Mouse (Mus musculus) induced T-regulatory cell, adult 2 months (primary cell): Measurements from ENCODE around the gene Adh1.
A peak's percentile ranks its signal among the peaks of the same experiment; 100 is the strongest.

Experiments
- DNase-seq: peaks from one replicate; pipeline ENCODE4 v3.0.0-alpha.2; 2012; ENCODE audit warnings: low read depth

Adh1 gene

DNA sequence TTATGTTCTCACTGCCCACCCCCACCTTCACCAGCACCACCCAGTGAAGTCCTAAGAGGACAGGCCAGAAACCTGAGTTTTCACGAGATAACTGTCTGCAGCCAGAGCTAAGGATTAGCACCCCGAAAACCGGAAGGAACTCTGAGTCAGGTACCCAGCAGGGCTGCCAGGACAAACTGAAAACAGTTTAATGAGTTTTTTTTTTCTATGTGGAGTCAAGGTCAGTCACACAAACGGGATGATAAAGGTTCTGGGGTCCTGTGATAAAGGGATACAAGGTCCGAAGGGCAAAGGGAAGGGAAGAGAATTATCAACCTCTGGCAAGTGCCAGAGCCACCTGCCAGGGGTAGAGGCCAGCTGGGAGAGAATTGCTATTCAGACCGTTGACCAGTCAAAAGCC, 19.4 kb upstream of the Adh1 start:
- DNase-seq: no peak

DNA sequence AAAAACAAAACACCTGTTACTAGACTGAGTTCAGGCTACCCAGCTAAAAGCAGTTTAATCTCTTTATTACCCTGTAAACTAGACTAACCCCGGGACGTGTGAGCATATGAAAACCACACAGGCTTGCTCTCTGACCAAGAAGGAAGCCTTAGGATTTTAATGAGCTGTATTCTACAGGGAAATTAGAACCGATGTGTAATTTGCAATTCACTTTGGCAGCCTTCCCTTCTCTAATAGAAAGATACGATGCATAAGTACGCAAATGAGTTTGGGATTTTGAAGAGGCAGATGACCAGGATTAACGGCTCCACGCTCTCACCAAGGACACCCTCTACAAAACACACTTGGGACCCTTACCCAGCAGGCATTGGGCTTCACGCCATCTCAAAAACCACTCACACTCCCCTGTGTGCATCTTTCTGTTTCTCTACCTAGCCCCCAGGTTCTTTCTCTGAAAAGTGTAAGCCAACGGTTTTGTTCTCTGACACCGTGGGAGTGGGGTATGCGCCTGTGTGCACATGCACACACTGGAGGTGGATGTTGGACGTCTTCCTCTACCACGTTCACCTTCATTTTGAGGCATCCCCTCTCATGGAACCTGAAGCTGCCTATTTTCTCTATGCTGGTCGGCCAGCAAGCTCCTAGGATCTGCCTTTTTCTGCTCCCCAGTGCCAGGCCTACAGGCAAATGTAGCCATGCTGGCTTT, 18.6 kb upstream of the Adh1 start:
- no peak for DNase-seq

DNA sequence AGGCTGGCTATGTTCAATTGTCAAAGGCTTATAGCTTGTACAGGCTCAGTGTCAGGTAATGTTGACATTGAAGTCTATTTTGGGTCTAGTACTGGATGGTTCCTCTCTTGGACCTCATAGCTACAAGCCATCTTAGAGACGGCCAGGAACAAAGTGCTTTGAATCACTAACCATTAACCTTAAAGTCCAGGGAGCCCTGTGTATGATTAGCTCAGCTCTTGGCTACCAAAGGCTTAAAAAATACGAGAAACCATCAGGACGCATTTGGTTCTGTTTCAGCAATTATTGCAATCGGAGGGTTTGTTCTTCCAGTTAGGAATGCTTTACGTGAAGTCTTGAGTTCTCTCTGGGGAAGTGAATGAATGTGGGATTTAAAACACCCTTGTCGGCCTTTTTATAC, 17.9 kb upstream of the Adh1 start:
- DNase-seq: no peak

DNA sequence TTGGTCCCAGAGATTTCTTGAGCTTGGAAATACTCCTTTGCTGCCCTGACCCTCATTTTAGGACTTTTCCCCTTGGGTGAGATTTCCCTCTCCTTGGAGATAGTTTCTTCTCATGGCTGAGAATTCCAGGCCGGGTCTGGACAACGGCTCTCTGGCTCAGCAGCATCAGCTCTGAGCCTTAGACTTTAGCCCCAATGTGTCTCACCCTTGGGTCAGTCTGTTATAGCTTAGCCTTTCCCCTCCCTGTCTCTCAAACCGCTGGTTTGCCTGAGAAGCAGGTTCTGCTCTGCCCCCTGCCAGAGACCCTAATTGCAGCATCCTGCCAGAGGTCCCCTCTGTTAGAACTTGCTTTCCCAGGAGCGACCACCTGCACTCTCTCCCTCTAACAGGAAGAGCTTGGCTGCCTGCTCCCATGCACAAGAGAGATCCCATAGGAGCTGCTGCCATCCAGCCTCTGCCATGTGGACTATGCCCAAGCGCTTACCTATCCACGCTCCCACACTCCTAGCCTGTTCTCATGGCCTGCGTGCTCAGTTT, 16.4 kb upstream of the Adh1 start:
- no peak for DNase-seq

DNA sequence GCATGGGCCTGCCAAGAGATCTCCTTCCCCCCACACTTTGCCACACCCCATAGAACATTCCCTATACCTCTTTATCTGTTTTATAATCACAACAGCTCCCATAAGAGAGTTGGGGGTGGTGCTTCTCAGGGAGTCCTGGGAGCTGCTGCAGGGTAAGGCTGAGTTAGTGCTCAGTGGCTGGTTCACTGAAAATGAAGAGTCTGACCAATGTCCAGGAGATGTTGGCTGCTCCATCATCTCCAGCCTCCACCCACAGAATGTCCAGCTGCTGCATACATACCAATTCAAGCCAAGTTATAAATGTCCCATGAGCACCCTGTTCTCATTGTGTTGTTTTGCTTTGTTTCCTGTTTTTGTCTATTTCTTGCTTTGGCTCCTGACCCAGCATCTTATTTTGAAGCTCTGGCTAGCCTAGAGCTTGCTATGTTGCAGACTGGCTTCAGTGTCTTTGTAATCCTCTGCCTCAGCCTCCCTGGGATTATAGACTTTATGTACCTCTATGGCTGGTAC, 14.2 kb upstream of the Adh1 start:
- no peak for DNase-seq

DNA sequence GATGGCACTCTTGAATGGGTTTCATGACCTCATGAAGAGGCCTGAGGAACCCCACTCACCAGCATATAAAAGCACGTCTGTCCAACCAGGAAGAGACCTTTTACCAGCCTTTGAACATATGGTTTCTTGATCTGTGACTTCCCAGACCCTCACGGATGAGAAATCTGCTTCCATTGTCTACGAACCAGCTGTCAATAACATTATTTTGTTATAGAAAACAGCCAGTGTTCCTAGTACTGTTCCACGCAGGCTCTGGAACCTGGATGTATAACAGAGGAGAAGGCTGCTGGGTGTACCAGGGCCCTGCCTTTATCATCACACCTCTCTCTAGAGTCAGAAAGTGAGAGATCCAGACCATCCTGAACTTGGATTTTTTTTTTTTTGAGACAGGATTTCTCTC, 13.6 kb upstream of the Adh1 start:
- DNase-seq: no peak

DNA sequence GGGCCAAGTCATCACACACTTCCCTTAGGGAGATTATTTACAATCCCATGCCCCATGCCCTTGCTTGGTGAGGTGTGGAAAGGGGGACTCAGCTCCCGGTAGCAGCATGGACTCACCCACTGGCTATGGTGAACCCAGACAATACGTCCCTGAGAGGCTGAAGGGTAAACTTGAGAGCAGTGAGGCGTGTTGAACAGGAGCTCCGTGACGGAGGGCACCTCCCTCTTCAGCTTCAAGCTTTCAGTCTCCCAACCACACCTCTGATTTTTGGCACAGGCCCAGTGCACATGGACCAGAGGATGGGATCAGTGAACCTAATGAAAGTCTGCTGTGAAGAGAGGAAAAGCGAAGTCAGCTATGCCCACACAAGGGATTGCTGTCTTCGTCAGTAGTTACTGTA, 12.8 kb upstream of the Adh1 start:
- no peak for DNase-seq

DNA sequence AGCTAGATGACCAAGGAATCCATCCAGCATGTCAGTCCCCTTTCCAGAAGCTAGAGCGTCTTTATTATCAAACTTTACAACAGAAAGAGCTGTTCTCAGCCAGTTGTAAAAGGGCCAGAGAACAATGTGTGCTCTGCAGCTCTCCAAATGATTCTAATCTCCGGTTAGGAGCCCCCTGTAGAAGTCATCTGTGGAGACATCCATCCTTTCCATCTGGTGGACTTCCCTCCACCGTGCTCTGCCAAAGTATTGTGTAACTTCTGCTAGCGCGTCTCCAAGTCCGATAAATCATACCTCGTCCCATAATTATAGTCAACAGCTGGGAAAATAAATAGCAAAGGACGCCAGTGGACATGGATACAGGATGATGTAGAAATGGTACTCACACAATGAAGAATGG, 12.0 kb upstream of the Adh1 start:
- DNase-seq: no peak

DNA sequence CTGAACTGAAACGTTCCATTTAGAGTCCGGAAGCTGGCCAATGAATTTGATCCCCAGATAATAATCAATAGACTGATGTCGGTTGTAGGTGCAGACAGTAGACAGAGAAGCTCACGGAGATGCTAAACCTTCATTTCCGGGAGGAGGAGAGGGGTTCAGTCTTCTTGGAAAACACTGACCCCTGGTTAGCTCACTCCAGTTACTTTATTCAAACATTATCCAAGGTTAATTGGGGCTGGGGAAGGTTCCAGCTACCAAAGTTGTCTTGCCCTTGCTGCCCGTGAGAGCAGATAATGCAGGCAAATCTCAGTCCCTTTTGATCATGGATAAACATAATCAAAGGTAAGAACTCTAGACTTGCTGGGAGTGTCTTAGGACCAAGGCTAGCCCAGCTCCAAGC, 9.6 kb upstream of the Adh1 start:
- DNase-seq: no peak

DNA sequence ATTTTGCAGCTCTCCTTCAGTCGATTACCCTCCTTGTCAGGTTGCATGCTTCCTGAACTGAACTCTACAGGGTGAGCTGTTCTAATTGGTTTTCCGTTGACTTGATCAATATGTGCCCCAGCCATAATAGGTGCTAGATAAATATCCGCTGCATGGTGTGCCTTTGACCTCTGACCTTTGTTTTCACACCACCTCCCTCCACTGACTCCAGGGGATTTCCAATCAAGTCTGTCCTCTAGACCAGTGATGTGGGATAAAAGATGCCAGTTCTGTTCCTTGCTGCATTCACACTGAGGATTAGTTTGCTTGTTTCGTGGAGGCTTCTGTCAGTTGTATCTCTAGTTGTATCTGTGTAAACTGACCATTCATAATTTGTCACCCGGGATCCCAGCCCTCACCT, 6.6 kb upstream of the Adh1 start:
- DNase-seq: no peak

DNA sequence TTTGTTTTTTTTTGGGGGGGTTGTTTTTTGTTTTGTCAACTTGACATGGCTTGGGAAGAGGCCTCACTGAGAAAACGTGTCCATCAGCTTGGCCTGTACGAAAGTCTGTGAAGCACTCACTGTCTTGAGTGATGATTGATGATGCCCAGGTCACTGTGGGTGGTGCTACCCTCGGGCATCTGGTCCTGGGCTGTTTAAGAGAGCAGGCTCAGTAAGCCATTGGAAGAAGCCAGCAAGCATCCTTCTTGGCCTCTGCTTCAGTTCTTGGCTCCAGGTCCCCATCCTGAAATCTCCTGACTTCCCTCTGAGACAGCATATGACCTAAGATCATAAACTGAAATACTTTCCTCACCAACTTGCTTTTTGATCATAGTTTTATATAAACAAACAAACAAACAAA, 5.4 kb upstream of the Adh1 start:
- no peak for DNase-seq

DNA sequence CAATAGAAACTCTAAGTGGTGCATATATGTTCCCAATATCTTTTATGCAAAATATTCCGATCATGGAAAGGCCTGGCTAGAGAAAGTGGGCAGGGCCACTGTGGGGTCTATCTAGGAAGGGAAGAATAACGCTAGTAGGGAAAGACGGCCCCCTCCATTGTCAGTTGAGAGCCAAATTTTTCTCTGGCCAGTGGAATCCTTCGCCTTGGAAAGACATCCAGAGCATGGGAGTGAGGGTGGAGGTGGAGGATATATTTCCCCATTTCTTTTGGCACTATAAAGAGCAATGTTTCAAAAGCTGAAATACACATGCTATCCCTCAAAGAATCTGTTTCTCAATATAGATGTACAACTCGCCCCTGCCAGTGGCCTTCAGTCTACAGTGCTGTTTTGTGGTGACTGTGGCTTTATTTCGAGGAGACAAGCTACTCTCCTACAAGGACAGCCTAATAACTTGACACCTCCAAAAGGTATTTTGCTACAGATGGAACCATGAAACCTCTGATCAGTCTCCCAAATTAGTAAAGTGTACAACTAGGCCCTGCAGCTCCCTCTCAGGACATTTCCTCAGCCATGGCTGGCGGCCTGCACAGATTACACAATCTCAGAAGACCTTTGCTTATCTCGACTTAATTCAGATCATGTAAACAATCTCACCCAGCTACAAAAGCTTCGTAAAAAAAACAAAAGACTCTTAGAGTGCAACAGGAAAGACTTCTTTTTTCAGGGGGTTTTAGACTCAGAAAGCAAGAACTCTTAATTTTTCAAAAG, 4.8 kb upstream of the Adh1 start:
- no peak for DNase-seq

DNA sequence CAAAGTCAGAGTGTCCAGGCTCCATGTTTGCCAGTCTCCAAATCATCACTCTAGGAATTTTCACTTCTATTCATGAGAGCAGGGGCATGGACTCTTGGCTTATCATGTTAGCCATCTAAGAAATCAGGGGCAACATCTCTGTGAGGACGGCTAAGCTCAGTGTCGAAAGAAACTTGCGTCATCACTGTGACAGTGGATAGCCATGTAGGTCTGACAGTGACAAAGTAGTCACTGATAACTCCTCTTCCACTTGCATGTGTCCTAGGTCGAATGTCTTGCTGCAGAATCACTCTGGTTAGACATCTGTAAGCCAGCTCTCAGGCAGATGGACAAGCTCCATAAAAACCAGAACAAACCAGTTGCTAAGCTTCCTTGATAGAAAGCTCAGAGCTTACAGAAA, 1.8 kb downstream of the Adh1 start:
- no peak for DNase-seq

DNA sequence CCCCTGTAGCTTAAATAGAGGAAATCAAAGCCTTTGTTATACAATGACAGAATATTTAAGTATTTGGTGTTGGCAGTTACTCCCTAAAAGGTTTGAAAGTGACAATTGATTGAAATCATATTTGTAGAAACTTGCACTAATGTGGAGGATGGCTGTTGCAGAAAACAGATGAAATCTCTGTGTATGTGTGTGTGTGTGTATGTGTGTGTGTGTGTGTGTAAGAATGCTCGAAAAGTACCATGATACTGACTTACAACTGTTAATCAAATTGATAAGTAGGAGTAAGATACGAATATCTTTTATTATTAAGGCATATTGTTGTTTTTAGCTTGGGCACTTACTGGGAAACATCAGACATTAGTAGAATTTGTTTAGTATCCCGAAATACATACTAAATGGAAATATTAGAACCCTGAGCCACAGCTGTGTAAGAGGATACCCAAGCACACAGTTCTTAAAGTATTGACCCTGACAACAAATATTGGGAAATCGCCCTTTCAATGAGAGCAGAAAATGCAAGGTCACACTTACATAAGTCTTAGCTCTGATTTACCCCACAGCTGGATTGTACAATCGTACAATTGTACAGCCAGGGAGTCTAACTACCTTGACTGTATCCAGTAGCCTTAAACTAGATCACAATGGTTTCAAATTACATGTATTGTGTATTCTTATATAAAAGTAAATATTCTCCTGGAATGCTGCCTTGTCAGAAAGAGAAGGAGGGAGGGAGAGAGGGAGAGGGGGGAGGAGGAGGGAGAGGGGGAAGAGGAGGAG, 2.6 kb downstream of the Adh1 start:
- DNase-seq: no peak

DNA sequence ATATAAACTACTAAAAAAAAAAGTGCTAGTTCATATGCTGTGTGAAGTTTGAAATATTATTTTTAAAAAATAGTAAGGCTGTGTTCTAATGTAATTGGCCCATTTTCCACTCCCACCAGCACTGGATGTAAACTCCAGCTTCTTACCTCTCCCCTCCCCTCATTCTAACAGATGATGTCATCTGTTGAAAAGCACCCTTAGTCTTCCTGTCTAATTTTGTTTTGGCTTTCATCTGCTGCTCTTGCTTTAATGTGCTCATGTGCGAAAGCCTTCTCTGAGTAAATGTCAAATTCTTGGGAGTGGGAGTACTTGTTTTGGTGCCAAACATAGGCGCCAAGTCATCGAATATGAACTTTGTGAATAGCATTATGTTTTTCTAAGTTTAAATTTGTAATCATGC, 3.9 kb downstream of the Adh1 start:
- no peak for DNase-seq

DNA sequence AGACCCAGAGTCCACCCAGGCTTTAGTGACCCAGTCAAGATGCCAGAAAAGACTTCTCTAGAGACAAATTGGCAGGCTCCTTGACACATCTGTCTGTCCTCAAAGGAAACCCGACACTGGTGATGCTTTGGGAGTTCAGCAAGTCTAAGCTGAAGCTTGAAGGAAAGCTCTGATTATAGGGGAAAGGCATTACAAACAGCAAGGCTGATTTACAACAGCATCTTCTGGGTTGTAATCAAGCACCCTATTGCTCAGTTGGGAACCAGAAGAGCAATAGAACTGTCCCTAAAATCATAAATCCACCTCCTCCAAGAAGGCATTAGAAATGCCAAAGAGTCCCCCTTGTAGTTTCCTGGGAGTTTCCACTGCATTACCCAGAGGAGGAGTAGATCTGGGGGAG, 9.7 kb downstream of the Adh1 start:
- no peak for DNase-seq

DNA sequence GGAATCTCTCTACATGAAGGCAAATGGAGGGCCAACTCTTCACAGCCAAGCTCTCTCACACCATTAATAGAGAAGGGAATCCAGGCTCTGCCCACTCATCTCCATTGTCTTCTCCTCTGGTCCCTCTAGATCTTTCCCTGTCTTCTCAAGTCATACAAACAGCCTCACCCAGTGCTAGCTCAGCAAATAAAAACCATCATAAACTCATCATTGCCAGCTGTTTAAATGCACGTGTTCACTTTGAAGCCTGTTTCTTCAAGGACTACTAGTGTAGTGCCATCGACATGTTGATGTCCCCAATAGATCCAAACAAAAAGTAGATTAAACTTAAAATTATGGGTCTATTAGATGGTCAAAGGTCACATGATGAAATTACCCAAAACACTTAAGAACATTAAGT, 10.5 kb downstream of the Adh1 start:
- DNase-seq: no peak

DNA sequence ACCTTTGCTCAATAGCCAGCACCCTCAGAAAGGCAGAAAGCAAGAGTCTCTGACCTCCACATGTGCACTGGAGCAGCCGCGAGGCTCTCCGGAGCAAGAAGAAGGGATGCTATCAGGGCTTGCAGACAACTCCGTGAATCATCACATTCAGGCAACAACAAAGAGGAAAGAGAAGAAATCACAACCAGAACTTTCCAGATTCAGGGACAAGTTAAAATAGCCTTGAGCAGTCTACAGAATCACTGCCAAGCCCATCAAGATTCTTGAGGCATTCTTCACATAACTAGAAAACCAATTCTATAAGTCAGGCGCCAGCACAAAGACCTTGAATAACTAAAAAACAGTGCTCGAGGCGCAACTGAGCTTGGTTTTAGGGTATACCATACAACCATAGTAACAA, 12.3 kb downstream of the Adh1 start:
- DNase-seq: no peak

DNA sequence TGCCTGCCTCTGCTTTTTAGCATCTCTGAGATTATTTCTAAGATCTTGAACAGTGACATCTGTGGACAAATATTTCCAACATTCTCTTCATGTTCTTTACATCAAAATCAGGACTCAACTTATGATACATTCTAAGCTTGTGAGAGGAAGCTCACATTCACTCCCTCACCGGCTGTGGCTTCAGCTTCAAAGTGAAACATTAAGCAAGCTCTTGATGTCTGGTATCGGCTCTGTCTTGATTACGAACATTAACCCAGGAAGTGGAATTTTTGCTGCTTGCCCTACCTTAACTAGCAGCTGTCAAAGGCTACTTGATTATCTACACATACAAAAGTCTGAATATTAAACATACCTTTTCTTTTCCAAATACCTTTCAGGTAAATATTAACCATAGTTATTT, 14.3 kb downstream of the Adh1 start:
- peak; percentile 72 for DNase-seq

DNA sequence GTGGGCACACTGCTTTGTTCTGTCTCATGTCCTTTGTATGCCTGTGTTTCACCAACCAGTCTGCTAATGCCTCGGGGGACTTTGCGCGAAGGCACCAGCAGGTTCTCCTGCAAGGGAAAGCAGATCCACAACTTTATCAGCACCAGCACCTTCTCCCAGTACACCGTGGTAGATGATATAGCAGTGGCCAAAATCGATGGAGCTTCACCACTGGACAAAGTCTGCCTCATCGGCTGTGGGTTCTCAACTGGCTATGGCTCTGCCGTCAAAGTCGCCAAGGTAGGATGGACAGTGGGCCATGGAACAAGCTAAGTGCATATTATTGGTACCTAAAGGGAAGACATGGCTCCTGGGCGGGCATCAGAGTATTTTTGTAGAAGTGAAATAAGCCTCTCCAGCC, 21.8 kb downstream of the Adh1 start:
- DNase-seq: no peak

DNA sequence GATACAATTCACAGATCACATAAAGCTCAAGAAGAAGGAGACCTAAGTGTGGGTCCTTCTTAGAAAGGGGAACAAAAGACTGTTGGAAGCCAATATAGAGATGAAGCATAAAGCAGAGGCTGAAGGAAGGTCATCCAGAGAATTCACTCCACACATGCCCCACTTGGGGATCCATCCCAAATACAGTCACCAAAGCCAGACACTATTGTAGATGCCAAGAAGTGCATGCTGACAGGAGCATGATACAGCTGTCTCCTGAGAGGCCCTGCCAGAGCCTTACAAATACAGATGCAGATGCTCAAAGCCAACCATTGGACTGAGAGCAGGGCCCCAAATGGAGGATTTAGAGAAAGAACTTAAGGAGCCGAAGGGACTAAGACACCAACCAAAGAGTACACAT, 23.0 kb downstream of the Adh1 start:
- DNase-seq: no peak

DNA sequence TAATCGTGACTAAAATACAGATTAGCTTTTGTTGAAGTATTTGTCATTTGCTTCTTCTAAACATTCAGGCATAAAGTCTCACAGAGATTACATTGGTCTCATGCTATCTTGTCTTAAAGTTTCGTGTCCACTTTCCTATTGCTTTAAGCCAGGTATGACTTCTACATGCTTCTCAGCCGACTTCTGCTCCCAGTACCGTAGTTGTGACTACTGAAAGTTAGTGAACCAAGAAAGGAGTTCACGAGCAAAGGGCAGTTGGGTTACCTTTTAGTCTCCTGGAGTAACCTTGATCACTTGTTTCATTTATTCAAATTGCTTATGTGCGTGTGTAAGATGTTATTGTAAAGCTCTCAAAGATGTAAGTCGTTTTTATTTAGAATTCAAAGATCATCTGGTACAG, 25.2 kb downstream of the Adh1 start:
- no peak for DNase-seq

DNA sequence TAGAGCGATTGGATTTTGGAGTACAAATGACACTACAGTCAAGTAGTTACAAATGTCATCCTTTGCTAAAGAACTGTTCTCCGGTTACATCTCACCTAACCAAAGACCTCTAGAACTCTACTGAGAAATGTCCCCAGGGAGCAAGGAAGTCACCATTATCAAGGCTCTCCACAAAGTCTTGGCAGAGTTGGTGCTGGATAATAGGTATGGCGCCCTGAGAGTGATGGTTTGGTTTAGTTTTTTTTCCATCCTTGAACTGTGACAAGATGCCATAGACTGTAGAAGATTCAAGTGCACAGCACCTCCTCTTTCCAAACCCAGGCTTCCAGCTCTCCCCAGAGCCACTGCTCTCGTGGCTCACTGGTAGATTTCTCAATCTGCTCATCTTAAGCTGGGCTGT, 26.9 kb downstream of the Adh1 start:
- no peak for DNase-seq
